Comparison of ENCODE assay signal across 18 mouse cellular contexts in the genomic region with DNA sequence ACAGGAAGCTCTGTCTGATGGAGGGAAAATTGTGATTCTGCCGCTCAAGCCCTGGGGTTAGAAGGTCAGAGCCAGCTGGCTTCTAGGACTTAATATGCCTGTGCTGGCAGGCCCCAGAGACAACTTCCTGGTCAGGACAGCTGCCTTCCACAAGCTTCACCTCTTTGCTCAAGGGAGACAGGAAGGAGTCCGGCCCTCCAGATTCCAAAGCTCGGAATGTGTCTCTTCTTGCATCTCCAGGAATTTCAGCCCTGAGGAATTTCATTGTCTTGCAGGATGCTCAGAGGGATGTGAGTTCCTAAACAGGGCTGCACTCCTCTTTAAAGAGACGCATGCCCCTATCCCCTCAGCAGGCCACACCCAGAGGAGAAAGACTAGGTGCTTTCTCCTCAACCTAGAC.
DNase-seq lines count a peak whose midpoint lies in the region; ATAC-seq and TF ChIP-seq lines count a peak whose summit lies in the region.
"Had no signal": no experiment of that assay in that cellular context is flagged by ENCODE, and none has a peak within 500 bp of the region (broad histone marks: within the 10 kb centered on the region; RNA-seq: fewer than 3 reads in every experiment).

No protein-coding gene starts in this region.

- intact Hi-C loops in heart, adult 2 months (cut with DNase I) = no loop called here

- no peaks in the 10 kb centered on the region for H3K36me3 ChIP-seq in lung, embryonic 15.5 days
- H3K36me3 ChIP-seq in embryonic facial prominence, embryonic 11.5 days (replicated peaks; ENCODE audit: control insufficient read depth, insufficient read depth, low read depth, low read length) = no peaks in the 10 kb centered on the region
- H3K36me3 ChIP-seq in heart, adult 2 months (ENCODE audit: control insufficient read depth, insufficient read depth, low read length) = no peaks in the 10 kb centered on the region
- no peaks in the 10 kb centered on the region for H3K36me3 ChIP-seq in intestine, postnatal 0 days (ENCODE audit: control insufficient read depth, insufficient read depth)
- H3K36me3 ChIP-seq: liver, embryonic 15.5 days had no signal

- H3K4me2 ChIP-seq in lung, embryonic 15.5 days = no peak overlapping the region
- no peak overlapping the region for H3K4me2 ChIP-seq in embryonic facial prominence, embryonic 11.5 days (ENCODE audit: low read depth, low read length)
- no peak overlapping the region for H3K4me2 ChIP-seq in intestine, postnatal 0 days (replicated peaks; ENCODE audit: low read depth)
- H3K4me2 ChIP-seq: liver, embryonic 15.5 days had no signal

- peak; percentile 20; the same call in 1 of the 2 replicates for ATAC-seq in lung, embryonic 15.5 days (ENCODE audit: borderline replicate concordance, extremely low read depth, low FRiP score, low TSS enrichment)
- no peak for ATAC-seq in embryonic facial prominence, embryonic 11.5 days (replicated peaks; ENCODE audit: insufficient number of reproducible peaks, low FRiP score, low TSS enrichment, low read depth)
- ATAC-seq in intestine, postnatal 0 days = no peak
- ATAC-seq: hindbrain, embryonic 16.5 days had no signal

- WGBS in lung, embryonic 15.5 days = 18% methylated on average over 4 of the region's 4 CpGs
- 21% methylated on average over 4 of the region's 4 CpGs for WGBS in embryonic facial prominence, embryonic 11.5 days
- 36% methylated on average over 4 of the region's 4 CpGs for whole genome bisulfite sequencing in heart, adult 2 months
- WGBS in intestine, postnatal 0 days = 48% methylated on average over 4 of the region's 4 CpGs

- TF ChIP-seq EP300 in heart, adult 2 months (IDR thresholded peaks at IDR 0.05; ENCODE audit: insufficient read depth, low read depth, low read length) = no peak

- no peak overlapping the region for H3K4me3 ChIP-seq in lung, embryonic 15.5 days
- H3K4me3 ChIP-seq in embryonic facial prominence, embryonic 11.5 days (ENCODE audit: low read depth, low read length) = no peak overlapping the region
- no peak overlapping the region for H3K4me3 ChIP-seq in heart, adult 2 months
- no peak overlapping the region for H3K4me3 ChIP-seq in intestine, postnatal 0 days (ENCODE audit: low read depth, low read length)
- H3K4me3 ChIP-seq: erythroblast, embryonic 14.5 days; liver, embryonic 15.5 days; megakaryocyte, embryonic 14.5 days had no signal

- peaks cover 12% of the 10 kb centered on the region; the same call in 1 of the 2 replicates for H3K4me1 ChIP-seq in lung, embryonic 15.5 days
- H3K4me1 ChIP-seq in embryonic facial prominence, embryonic 11.5 days (ENCODE audit: control insufficient read depth, insufficient read depth, low read length) = no peaks in the 10 kb centered on the region
- H3K4me1 ChIP-seq in heart, adult 2 months (ENCODE audit: control insufficient read depth, insufficient read depth, low read length) = no peaks in the 10 kb centered on the region
- H3K4me1 ChIP-seq in intestine, postnatal 0 days (replicated peaks; ENCODE audit: control insufficient read depth, insufficient read depth, low read length) = 0 out of 2 replicates have a peak, but pooled peaks cover 5% of the 10 kb centered on the region
- H3K4me1 ChIP-seq: liver, embryonic 15.5 days had no signal

- no peak for TF ChIP-seq POLR2A in heart, adult 2 months (IDR thresholded peaks at IDR 0.05; ENCODE audit: insufficient read depth, low read depth, low read length)

- no peak for TF ChIP-seq CTCF in heart, adult 2 months (IDR thresholded peaks at IDR 0.05)
- TF ChIP-seq CTCF in intestine, postnatal 0 days (IDR thresholded peaks at IDR 0.05; ENCODE audit: low read depth) = no peak

- no peaks in the 10 kb centered on the region for H3K79me2 ChIP-seq in heart, adult 2 months (replicated peaks; ENCODE audit: control insufficient read depth, insufficient read depth, low read length)

- no peaks in the 10 kb centered on the region for H3K27me3 ChIP-seq in lung, embryonic 15.5 days
- no peaks in the 10 kb centered on the region for H3K27me3 ChIP-seq in embryonic facial prominence, embryonic 11.5 days (ENCODE audit: control insufficient read depth, insufficient read depth, low read length)
- no peaks in the 10 kb centered on the region for H3K27me3 ChIP-seq in heart, adult 2 months (ENCODE audit: control insufficient read depth, insufficient read depth, low read length)
- no peaks in the 10 kb centered on the region for H3K27me3 ChIP-seq in intestine, postnatal 0 days (replicated peaks; ENCODE audit: control insufficient read depth, insufficient read depth, low read length)
- H3K27me3 ChIP-seq: liver, embryonic 15.5 days had no signal

- DNase-seq in lung, postnatal 25 days (ENCODE audit: low spot score) = no peak
- DNase-seq in R1 (ENCODE audit: low read depth, low spot score) = peak; percentile 99
- DNase-seq in embryonic facial prominence, embryonic 11.5 days (ENCODE audit: low spot score) = peak; percentile 36
- DNase-seq in lung, postnatal 36 days = peak; percentile 13
- no peak for DNase-seq in heart, adult 2 months
- DNase-seq in spleen, postnatal 14 days (ENCODE audit: low spot score in 2 of 2) = no peak
- DNase-seq: adrenal gland, adult 2 months; cerebellum, adult 2 months; gastrocnemius, postnatal 36 days; kidney, adult 8-10 months; left cerebral cortex, postnatal 4 days; thymus, postnatal 36 days had no signal

- H3K9ac ChIP-seq in lung, embryonic 15.5 days = no peak overlapping the region
- no peak overlapping the region for H3K9ac ChIP-seq in embryonic facial prominence, embryonic 11.5 days (replicated peaks; ENCODE audit: low read length)
- no peak overlapping the region for H3K9ac ChIP-seq in heart, adult 2 months (ENCODE audit: low read depth, low read length)
- no peak overlapping the region for H3K9ac ChIP-seq in intestine, postnatal 0 days (ENCODE audit: low read depth, low read length)
- H3K9ac ChIP-seq: liver, embryonic 15.5 days had no signal

- H3K9me3 ChIP-seq in lung, embryonic 15.5 days = no peaks in the 10 kb centered on the region
- H3K9me3 ChIP-seq in embryonic facial prominence, embryonic 11.5 days (replicated peaks; ENCODE audit: control insufficient read depth, low read length) = no peaks in the 10 kb centered on the region
- H3K9me3 ChIP-seq in intestine, postnatal 0 days (ENCODE audit: control insufficient read depth) = no peaks in the 10 kb centered on the region
- H3K9me3 ChIP-seq: liver, embryonic 15.5 days; megakaryocyte, embryonic 14.5 days had no signal

- H3K27ac ChIP-seq in lung, embryonic 15.5 days = no peak overlapping the region
- H3K27ac ChIP-seq in embryonic facial prominence, embryonic 11.5 days (replicated peaks; ENCODE audit: low read depth, low read length) = no peak overlapping the region
- no peak overlapping the region for H3K27ac ChIP-seq in heart, adult 2 months
- H3K27ac ChIP-seq in intestine, postnatal 0 days (ENCODE audit: low read depth, low read length) = no peak overlapping the region
- H3K27ac ChIP-seq: liver, embryonic 15.5 days had no signal

Comparison
In these comparisons a context has a peak if more than half of its experiments do, and no peak if none do; other contexts are left out.
1. DNase-seq: peak in R1 (single experiment), embryonic facial prominence, embryonic 11.5 days (single experiment) and lung, postnatal 36 days (single experiment); none in lung, postnatal 25 days (single experiment), heart, adult 2 months (0 of 2) and spleen, postnatal 14 days (0 of 2).